Mouse (Mus musculus) cortical plate, adult 2 months (tissue): ENCODE data around the gene Rabggtb.

Source experiments
- CTCF ChIP-seq: fragments of 200-500 bp; IDR thresholded peaks from 2 replicates; pipeline ENCODE4 v1.5.1; 2011; ENCODE audit warnings: mild to moderate bottlenecking, control low read depth, low read length; ENCODE audit not compliant: insufficient read depth; ENCODE audit errors: extremely low read depth
- POLR2A ChIP-seq: fragments of 200-500 bp; IDR thresholded peaks from 2 replicates; pipeline ENCODE4 v1.6.1; 2011; ENCODE audit warnings: mild to moderate bottlenecking, low read length, control low read depth; ENCODE audit not compliant: insufficient read depth; ENCODE audit errors: extremely low read depth

- TF ChIP-seq CTCF: no peak
- no peak for TF ChIP-seq POLR2A
These were observed 45.1 kb upstream of the Rabggtb start for GRCm38 (mm10) chr3:153957916-153958315.
